Mouse (Mus musculus): ENCODE measurements around the gene Gm12216.

Gm12216 gene

GRCm38 (mm10) chr11:53821945-53822338 lies 37.1 kb downstream of the Gm12216 start:
- DNase-seq (ENCODE audit: low read depth, low spot score), result no peak

GRCm38 (mm10) chr11:53821230-53821944 lies 37.7 kb downstream of the Gm12216 start:
- DNase-seq (ENCODE audit: low read depth, low spot score), result no peak

- DNase-seq (ENCODE audit: low read depth, low spot score), result no peak
These were observed 38.4 kb downstream of the Gm12216 start for GRCm38 (mm10) chr11:53820516-53821170.

- DNase-seq (ENCODE audit: low read depth, low spot score), result no peak
These were observed 39.5 kb downstream of the Gm12216 start for GRCm38 (mm10) chr11:53819511-53819910.

GRCm38 (mm10) chr11:53818794-53819193 lies 40.3 kb downstream of the Gm12216 start:
- DNase-seq (ENCODE audit: low read depth, low spot score), result no peak

GRCm38 (mm10) chr11:53816841-53817375 lies 42.1 kb downstream of the Gm12216 start:
- DNase-seq (ENCODE audit: low read depth, low spot score), result peak; percentile 70

- no peak for DNase-seq (ENCODE audit: low read depth, low spot score)
These were observed 44.2 kb downstream of the Gm12216 start for GRCm38 (mm10) chr11:53814810-53815209.

GRCm38 (mm10) chr11:53813001-53813868 lies 45.8 kb downstream of the Gm12216 start:
- no peak for DNase-seq (ENCODE audit: low read depth, low spot score)

GRCm38 (mm10) chr11:53811312-53811711 lies 47.7 kb downstream of the Gm12216 start:
- DNase-seq (ENCODE audit: low read depth, low spot score), result no peak

- no peak for DNase-seq (ENCODE audit: low read depth, low spot score)
These were observed 48.3 kb downstream of the Gm12216 start for GRCm38 (mm10) chr11:53810749-53811148.

GRCm38 (mm10) chr11:53810156-53810555 lies 48.9 kb downstream of the Gm12216 start:
- no peak for DNase-seq (ENCODE audit: low read depth, low spot score)

- no peak for DNase-seq (ENCODE audit: low read depth, low spot score)
These were observed 49.7 kb downstream of the Gm12216 start for GRCm38 (mm10) chr11:53809354-53809753.

- DNase-seq (ENCODE audit: low read depth, low spot score), result peak; percentile 19
These were observed 53.3 kb downstream of the Gm12216 start for GRCm38 (mm10) chr11:53805786-53806185.

GRCm38 (mm10) chr11:53804569-53805344 lies 54.3 kb downstream of the Gm12216 start:
- no peak for DNase-seq (ENCODE audit: low read depth, low spot score)

- DNase-seq (ENCODE audit: low read depth, low spot score), result no peak
These were observed 55.6 kb downstream of the Gm12216 start for GRCm38 (mm10) chr11:53803494-53803893.

GRCm38 (mm10) chr11:53803093-53803492 lies 56.0 kb downstream of the Gm12216 start:
- no peak for DNase-seq (ENCODE audit: low read depth, low spot score)

- no peak for DNase-seq (ENCODE audit: low read depth, low spot score)
These were observed 58.1 kb downstream of the Gm12216 start for GRCm38 (mm10) chr11:53800975-53801374.

- DNase-seq (ENCODE audit: low read depth, low spot score), result no peak
These were observed 59.0 kb downstream of the Gm12216 start for GRCm38 (mm10) chr11:53800036-53800435.

- DNase-seq (ENCODE audit: low read depth, low spot score), result peak; percentile 40
These were observed 60.9 kb downstream of the Gm12216 start for GRCm38 (mm10) chr11:53798041-53798711.

- no peak for DNase-seq (ENCODE audit: low read depth, low spot score)
These were observed 61.6 kb downstream of the Gm12216 start for GRCm38 (mm10) chr11:53797386-53797920.

All from brain, adult 2 months (tissue).